Mouse (Mus musculus) heart, embryonic 10.5 days (tissue): Measurements from ENCODE around the gene Poldip3. TPM values are rescaled to one million over a fixed set of nuclear protein-coding genes. Genes with fewer than 3 reads are reported as not detected.
"Not testable (repeated sequence)": the region's sequence is repeated elsewhere in the genome, so short reads cannot be mapped to it uniquely, and the experiment has no call there.

Experiments
- DNase-seq: peaks from one replicate; pipeline ENCODE4 v3.0.0-alpha.2; 2017; ENCODE audit warnings: low spot score
- H3K27ac ChIP-seq: fragments of 300-500 bp; sonication (generic); 2 replicates; pipeline ENCODE4 v1.5.1; 2016; ENCODE audit warnings: mild to moderate bottlenecking
- H3K27me3 ChIP-seq: fragments of 300-500 bp; sonication (generic); 2 replicates; pipeline ENCODE4 v1.6.1; 2016; ENCODE audit warnings: mild to moderate bottlenecking; ENCODE audit not compliant: poor library complexity, insufficient read depth, severe bottlenecking
- H3K36me3 ChIP-seq: fragments of 300-500 bp; sonication (generic); 2 replicates; pipeline ENCODE4 v1.6.1; 2016; ENCODE audit warnings: mild to moderate bottlenecking, moderate library complexity
- H3K4me1 ChIP-seq: fragments of 300-500 bp; sonication (generic); 2 replicates; pipeline ENCODE4 v1.6.1; 2016; ENCODE audit warnings: mild to moderate bottlenecking
- H3K4me3 ChIP-seq: fragments of 300-500 bp; sonication (generic); 2 replicates; pipeline ENCODE4 v1.5.1; 2016; ENCODE audit warnings: mild to moderate bottlenecking, moderate library complexity
- H3K9me3 ChIP-seq: fragments of 300-500 bp; sonication (generic); 2 replicates; pipeline ENCODE4 v1.6.1; 2016; ENCODE audit warnings: mild to moderate bottlenecking, moderate library complexity
- WGBS: fragments of 180-500 bp; shearing (Covaris S2); methylation state at CpG from one replicate; pipeline ENCODE4 v1.1.7; 2016; 5-methylcytosine and 5-hydroxymethylcytosine counted together
- polyA plus RNA-seq: library from polyadenylated mRNA; unstranded; fragments of >200 nt; fragmentation: Nextera tagmentation; extraction: Ambion mirVana; gene quantifications from 2 replicates; pipeline ENCODE4 v1.2.1, GENCODE M21; 2016

Gene Poldip3
- polyA plus RNA-seq, 1 experiment from 2014 or later: 119 TPM

DNA sequence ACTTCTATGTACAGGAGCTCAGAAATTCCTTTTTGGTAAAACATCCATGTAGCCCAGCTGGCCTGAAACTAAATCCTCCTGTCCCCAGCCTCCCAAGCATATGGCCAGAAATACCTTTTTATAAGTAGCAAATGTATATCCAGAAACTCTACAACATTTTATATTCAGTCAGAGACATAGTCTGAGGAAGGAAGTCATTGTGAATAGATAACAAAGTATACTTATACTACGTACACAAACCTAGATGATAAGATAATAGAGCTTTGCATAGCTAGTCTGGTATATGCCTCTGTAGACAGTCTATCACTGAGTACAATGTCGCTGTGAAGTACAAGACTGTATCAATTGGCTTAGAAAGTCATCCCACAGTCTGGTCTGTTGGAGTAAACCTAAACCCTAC is 13.5 kb downstream of the Poldip3 start:
- Histone ChIP-seq H3K4me3 (no peak overlapping the region), H3K9me3 (no peaks in the 10 kb centered on the region), H3K4me1 (peaks cover 3% of the 10 kb centered on the region; the same call in 1 of the 2 replicates), H3K27me3 (no peaks in the 10 kb centered on the region), H3K36me3 (peaks cover 81% of the 10 kb centered on the region), H3K27ac (no peak overlapping the region)
- no peak for DNase-seq
- 74% methylated on average over 2 of the region's 2 CpGs for WGBS

DNA sequence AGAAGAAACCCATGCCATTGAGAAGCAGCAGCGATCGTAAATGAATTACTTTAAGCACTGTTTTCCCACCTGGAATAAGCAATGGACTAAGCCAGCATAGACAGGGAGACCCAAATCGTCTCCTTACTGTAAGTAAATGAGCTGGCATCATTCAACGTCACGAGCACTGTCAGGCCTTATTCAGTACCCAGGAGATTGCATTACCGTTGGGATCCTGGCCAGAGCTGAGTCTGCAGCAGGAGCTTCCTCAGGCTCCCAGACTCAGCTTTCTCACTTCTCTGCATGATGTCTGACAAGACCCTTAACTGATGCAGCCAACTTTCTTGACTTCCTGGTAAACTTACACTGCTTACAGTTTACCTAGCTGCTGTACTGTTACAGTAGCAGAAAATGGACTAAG is 14.5 kb downstream of the Poldip3 start:
- Histone ChIP-seq H3K4me1 (no peaks in the 10 kb centered on the region), H3K4me3 (no peak overlapping the region), H3K36me3 (peaks cover 91% of the 10 kb centered on the region), H3K27ac (no peak overlapping the region), H3K27me3 (no peaks in the 10 kb centered on the region), H3K9me3 (no peaks in the 10 kb centered on the region)
- 91% methylated on average over 6 of the region's 6 CpGs for whole genome bisulfite sequencing
- no peak for DNase-seq

DNA sequence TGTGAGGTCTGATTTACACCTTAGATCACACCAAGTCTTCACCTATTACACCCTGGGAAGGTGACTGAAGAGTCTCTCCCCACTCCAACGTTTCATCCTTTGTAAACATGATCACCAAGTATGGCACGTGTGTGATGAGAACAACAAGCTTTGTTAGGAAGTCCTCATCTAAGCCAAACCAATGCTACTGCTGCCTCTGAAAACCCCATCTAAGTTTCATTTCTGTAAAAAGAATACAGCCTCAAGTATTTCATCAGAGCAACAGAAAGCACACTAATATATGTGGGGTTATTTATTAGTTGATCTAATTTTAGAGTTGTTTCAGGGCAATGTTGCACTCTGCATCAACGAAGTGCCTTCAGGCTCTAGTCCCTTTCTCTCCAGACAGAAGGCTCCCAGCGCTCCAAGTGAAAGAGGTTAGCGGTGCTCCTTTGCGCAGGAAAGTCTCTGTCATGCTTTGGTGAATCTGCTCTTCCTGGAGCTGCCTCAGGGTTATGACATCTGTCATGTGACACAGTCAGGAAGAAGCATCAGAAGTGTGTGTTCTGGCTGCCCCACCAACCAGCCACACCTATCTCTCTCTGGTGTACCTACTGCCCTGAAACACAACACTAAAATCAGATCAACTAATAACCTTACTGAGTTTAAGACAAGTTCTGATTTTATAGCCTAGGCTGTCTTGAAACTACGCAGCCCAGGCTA is 19.5 kb downstream of the Poldip3 start:
- Histone ChIP-seq H3K4me1 (no peaks in the 10 kb centered on the region), H3K9me3 (no peaks in the 10 kb centered on the region), H3K4me3 (no peak overlapping the region), H3K27ac (no peak overlapping the region), H3K36me3 (peaks cover 97% of the 10 kb centered on the region), H3K27me3 (no peaks in the 10 kb centered on the region)
- WGBS: 90% methylated on average over 7 of the region's 7 CpGs
- no peak for DNase-seq

DNA sequence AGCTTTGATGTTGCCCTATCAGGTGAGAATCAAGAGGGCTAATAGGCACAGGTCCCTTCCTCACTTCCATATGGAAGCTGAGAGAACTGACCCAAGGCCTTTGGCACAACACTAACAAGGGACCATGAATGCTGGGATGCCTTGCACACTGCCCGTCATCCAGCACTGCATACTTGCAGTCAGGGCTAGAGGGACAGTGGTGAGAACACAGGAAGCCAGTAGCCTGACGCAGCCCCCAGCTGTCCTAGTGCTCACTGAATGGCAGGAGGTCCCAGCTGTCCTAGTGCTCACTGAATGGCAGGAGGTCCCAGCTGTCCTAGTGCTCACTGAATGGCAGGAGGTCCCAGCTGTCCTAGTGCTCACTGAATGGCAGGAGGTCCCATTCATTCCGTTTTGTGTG is 22.1 kb downstream of the Poldip3 start:
- H3K4me1 ChIP-seq, H3K27me3 ChIP-seq, DNase-seq, H3K27ac ChIP-seq, H3K4me3 ChIP-seq, H3K9me3 ChIP-seq: not testable (repeated sequence)
- 86% methylated on average over 3 of the region's 3 CpGs for WGBS
- H3K36me3 ChIP-seq: peaks cover 72% of the 10 kb centered on the region

DNA sequence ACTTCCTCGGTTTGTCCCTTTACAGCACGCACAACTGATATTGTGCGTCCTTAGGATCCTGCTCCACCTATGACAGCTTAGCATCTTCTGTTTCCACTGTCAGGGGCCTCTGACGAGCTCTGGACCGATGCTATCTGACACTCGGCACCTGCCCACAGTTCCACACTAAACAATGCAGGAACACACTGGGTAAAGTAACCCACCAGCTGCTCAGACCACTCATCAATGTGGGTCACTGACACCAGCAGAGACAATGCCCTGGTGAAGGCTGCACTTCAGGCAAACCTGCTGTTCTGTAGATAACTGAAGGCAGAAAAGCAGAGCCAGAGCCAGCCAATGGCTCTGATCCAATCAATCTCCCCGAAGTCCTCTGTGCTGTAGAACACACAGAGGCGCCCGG is 22.6 kb downstream of the Poldip3 start:
- Histone ChIP-seq H3K36me3 (peaks cover 68% of the 10 kb centered on the region), H3K4me3 (no peak overlapping the region), H3K4me1 (peaks cover 5% of the 10 kb centered on the region), H3K27ac (no peak overlapping the region), H3K27me3 (no peaks in the 10 kb centered on the region), H3K9me3 (no peaks in the 10 kb centered on the region)
- 91% methylated on average over 9 of the region's 9 CpGs for WGBS
- DNase-seq: no peak

DNA sequence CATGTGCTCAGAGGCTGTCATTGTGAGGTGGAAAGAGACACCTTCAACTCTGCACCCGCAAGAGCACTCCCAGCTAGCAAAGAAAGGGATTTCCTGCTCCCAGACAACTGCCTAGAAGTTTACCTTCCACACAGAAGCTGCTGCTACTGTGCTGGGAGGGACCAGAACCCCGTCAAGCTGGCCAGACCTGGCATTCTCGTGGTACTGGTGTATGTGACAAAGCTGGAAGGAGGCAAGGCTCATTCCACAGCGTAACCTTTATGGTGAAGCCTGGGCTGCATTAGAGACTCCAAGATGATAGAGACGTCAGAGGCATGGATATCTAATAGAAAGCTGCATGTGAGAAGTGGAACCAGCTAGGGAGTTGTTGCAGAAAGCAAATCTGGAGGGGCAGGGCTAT is 24.6 kb downstream of the Poldip3 start:
- peaks cover 8% of the 10 kb centered on the region for H3K4me1 ChIP-seq
- H3K4me3 ChIP-seq: no peak overlapping the region
- DNase-seq: no peak
- no peaks in the 10 kb centered on the region for H3K27me3 ChIP-seq
- 68% methylated on average over 5 of the region's 5 CpGs for WGBS
- no peak overlapping the region for H3K27ac ChIP-seq
- H3K9me3 ChIP-seq: no peaks in the 10 kb centered on the region
- peaks cover 52% of the 10 kb centered on the region for H3K36me3 ChIP-seq

DNA sequence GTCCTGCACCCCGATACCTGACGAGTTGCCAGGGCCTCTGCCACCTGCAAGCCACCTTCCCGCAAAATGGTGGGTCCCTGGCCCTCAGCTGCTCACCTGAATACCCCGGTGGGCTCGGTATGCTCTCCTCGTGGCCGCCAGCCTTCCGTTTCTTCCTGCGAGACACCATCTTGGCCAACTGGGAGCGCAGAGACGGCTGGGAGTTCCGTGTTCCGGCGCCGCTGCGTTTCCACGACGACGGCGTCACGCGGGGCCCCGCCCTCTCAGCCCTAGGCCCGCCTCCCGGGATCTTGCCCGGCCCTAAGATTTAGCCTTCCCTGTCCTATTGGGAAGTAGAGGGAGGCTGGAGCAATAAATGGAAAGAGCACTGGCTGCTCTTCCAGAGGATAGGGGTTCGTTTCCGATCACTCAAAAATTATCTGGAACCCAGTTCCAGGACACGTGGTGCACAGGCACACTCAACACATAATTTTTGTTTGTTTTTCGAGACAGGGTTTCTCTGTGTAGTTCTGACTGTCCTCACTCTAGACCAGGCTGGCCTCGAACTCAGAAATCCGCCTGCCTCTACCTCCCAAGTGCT is 26.5 kb downstream of the Poldip3 start, which contains the start of gene Rrp7a:
Gene Rrp7a, minus strand, starts transcription at position 236 of the 580 bp plus-strand sequence.
- WGBS: 10% methylated on average over 32 of the region's 32 CpGs
- peak within 1 kb of the TSS; percentile 86 for H3K27ac ChIP-seq
- DNase-seq: peak; percentile 95
- H3K27me3 ChIP-seq: no peaks in the 10 kb centered on the region
- peaks cover 52% of the 10 kb centered on the region for H3K36me3 ChIP-seq
- H3K4me3 ChIP-seq: peak within 1 kb of the TSS; percentile 96
- H3K4me1 ChIP-seq: peaks cover 8% of the 10 kb centered on the region
- no peaks in the 10 kb centered on the region for H3K9me3 ChIP-seq

DNA sequence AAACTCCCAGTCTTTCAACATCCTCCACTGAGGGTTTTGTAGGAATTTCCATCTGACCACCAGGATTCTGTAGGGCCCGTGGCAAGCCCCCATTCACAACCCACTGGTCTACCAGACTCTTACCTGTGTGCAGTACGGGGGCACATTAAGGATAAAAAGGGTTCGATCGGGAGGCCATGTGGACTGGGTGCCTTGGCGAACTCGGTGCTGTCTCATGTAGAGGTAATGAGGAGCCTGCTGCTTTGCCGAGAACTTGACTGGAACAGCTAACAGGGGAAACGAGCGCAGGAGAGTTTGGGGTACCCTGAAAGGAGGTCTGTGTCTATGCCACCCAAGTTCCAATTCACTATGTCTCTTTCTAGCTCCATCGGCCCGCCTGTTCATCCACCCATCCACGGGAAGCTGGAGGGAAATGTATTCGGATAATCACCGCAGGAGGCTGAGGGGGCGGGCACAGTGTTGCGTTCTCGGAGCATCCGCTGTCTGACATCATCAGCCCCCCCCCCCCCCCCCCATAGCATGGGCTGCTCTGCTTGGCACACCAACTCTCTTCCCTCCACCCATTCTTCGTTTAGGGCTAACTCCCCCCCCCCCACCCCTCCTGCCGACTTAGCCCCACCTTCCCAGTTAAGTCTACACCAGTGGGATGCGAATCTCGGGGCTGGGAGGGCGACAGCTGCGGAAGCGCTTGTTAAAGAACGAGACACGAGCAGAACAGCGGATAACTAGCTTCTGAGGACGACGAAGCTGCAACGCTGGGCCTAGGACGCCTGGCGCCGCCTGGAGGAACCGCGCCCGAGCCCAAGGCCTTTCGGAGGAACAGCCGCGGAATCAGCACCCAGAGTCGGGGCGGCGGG is 27.2 kb downstream of the Poldip3 start:
- peak; percentile 86 for DNase-seq
- Histone ChIP-seq H3K9me3 (no peaks in the 10 kb centered on the region), H3K4me1 (peaks cover 8% of the 10 kb centered on the region), H3K27me3 (no peaks in the 10 kb centered on the region), H3K36me3 (peaks cover 52% of the 10 kb centered on the region), H3K4me3 (peak overlapping the region; percentile 96), H3K27ac (peak overlapping the region; percentile 86)
- WGBS: 4% methylated on average over 41 of the region's 43 CpGs

DNA sequence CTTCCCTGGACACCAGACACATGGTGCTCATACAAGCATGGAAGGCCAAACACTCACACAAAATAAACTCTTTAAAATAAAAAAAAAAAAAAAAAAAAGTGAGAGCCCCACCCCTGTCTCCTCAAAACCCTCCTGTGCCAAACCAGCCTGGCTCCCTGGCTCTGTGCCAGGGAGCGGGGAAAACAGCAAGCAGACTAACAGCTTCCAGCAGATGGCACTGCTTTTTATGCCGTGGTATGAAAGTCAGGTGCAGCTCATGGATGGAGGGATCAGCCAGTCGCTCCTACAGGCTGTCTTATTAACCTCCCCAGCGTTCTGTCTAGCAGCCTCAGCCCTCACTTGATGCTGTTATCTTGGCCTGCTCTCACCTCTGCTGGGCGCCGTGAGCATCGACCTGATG is 30.8 kb downstream of the Poldip3 start:
- Histone ChIP-seq H3K4me3 (no peak overlapping the region), H3K27me3 (no peaks in the 10 kb centered on the region), H3K4me1 (peaks cover 8% of the 10 kb centered on the region), H3K27ac (no peak overlapping the region), H3K9me3 (no peaks in the 10 kb centered on the region), H3K36me3 (peaks cover 61% of the 10 kb centered on the region)
- WGBS: 71% methylated on average over 7 of the region's 7 CpGs
- DNase-seq: no peak

DNA sequence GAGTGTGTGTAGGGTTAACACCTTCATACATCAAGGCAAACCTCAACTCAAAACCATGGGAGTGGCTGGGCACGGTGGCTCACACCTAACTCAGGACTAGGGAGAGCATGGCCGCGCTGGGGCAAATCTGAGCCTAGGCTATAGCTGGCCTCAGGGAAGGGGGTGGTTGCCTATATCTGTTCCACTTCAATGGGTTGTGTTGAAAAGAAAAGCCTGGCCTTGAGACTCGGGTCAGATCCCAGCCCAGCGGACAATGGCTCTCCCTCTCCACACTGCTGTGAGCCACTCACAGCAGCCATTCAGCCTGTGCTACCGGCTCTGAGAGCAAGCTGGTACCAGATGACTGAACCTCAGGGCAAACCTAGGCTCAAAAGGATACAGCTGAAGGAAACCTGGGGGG is 34.1 kb downstream of the Poldip3 start:
- Histone ChIP-seq H3K36me3 (peaks cover 62% of the 10 kb centered on the region), H3K27me3 (no peaks in the 10 kb centered on the region), H3K4me3 (no peak overlapping the region), H3K9me3 (no peaks in the 10 kb centered on the region), H3K4me1 (peaks cover 14% of the 10 kb centered on the region; the same call in 1 of the 2 replicates), H3K27ac (no peak overlapping the region)
- no peak for DNase-seq
- 81% methylated on average over 6 of the region's 6 CpGs for WGBS

DNA sequence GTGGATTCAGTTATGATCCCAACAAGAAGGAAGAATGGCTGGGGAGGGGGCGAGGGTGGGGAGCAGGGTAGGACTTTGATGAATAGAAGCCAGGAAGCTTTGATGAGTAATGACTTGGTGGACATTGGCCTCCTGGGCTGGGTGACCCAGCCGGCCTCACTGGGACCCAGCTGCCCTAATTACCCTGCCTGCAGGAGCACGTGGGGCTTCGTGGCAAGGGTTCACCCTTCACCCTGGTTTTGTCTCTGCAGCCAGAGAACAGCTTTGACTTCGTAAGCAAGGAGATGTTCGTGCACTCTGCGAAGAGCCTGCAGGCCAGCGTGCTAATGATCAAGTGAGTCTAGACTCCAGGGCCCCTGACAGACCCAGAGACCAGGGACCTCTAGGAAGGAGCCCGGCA is 35.1 kb downstream of the Poldip3 start:
- 84% methylated on average over 9 of the region's 9 CpGs for WGBS
- Histone ChIP-seq H3K27ac (no peak overlapping the region), H3K4me1 (peaks cover 14% of the 10 kb centered on the region; the same call in 1 of the 2 replicates), H3K9me3 (no peaks in the 10 kb centered on the region), H3K27me3 (no peaks in the 10 kb centered on the region), H3K36me3 (peaks cover 60% of the 10 kb centered on the region), H3K4me3 (no peak overlapping the region)
- no peak for DNase-seq

DNA sequence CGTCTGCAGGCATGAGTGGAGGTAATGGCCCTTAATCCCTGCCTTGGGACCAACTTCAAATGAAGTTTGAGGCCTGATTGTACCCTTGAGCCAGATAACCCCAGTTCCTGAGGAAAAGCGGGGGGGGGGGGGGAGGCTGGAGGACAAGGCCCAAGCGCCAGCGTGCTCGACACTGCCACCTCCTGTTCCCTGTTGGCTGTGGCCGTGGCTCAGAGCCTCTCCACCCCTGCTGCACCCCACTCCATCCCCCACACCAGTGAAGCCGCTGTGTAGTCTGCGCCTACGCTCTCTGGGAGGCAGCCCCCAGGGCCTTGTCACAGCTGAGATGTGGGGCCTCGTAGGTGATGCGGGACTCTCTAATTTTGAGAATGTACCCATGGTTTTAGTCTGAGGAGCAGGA is 36.3 kb downstream of the Poldip3 start:
- WGBS: 14% methylated on average over 10 of the region's 11 CpGs
- Histone ChIP-seq H3K27me3 (no peaks in the 10 kb centered on the region), H3K4me3 (0 out of 2 replicates have a peak overlapping the region, but pooled peaks have one; percentile 6), H3K4me1 (peaks cover 14% of the 10 kb centered on the region; the same call in 1 of the 2 replicates), H3K27ac (0 out of 2 replicates have a peak overlapping the region, but pooled peaks have one; percentile 7), H3K36me3 (peaks cover 53% of the 10 kb centered on the region), H3K9me3 (no peaks in the 10 kb centered on the region)
- no peak for DNase-seq

DNA sequence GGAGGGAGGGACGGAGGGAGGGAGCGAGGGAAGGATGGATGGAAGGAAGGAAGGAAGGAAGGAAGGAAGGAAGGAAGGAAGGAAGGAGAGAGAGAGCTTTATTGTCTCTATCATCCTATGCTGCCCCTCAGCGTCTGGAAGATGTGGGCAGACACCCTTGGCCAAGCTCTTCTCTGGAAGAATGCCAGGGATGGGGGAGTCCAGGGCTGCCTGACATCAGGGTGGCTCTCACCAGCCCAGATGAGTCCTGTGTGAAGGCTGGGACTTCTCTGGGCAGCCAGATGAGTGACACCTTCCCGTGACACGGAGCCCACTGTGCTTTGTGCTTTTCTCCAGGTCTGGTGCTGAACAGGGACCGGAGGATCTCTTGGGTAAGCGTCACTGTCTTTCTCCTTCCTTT is 37.3 kb downstream of the Poldip3 start:
- H3K27ac ChIP-seq: no peak overlapping the region
- DNase-seq: no peak
- no peaks in the 10 kb centered on the region for H3K9me3 ChIP-seq
- H3K36me3 ChIP-seq: peaks cover 43% of the 10 kb centered on the region
- no peaks in the 10 kb centered on the region for H3K27me3 ChIP-seq
- 73% methylated on average over 7 of the region's 7 CpGs for WGBS
- no peak overlapping the region for H3K4me3 ChIP-seq
- peaks cover 18% of the 10 kb centered on the region; the same call in 1 of the 2 replicates for H3K4me1 ChIP-seq
